Mouse (Mus musculus) CD4-positive helper T cell, adult 2 months (primary cell): ENCODE data around the gene Paqr3.

Experiments
- DNase-seq: peaks from one replicate; pipeline ENCODE4 v3.0.0-alpha.2; 2012; ENCODE audit warnings: low read depth, missing footprints, low spot score

Paqr3 gene

GRCm38 (mm10) chr5:97111207-97111910, at the start of gene Paqr3:
Gene Paqr3, minus strand, starts transcription at chr5:97111596.
- peak; percentile 92 for DNase-seq

- DNase-seq, result no peak
Observed at GRCm38 (mm10) chr5:97154688-97155087, 43.3 kb upstream of the Paqr3 start.

- no peak for DNase-seq
Observed at GRCm38 (mm10) chr5:97135331-97135730, 23.9 kb upstream of the Paqr3 start.

- no peak for DNase-seq
Observed at GRCm38 (mm10) chr5:97129589-97129988, 18.2 kb upstream of the Paqr3 start.

GRCm38 (mm10) chr5:97128242-97129226, 17.1 kb upstream of the Paqr3 start:
- DNase-seq, result peak; percentile 40

- no peak for DNase-seq
Observed at GRCm38 (mm10) chr5:97127284-97127683, 15.9 kb upstream of the Paqr3 start.

- DNase-seq, result peak; percentile 26
Observed at GRCm38 (mm10) chr5:97126005-97126404, 14.6 kb upstream of the Paqr3 start.

GRCm38 (mm10) chr5:97125459-97125970, 14.1 kb upstream of the Paqr3 start:
- no peak for DNase-seq

- no peak for DNase-seq
Observed at GRCm38 (mm10) chr5:97124977-97125376, 13.6 kb upstream of the Paqr3 start.

- no peak for DNase-seq
Observed at GRCm38 (mm10) chr5:97110697-97111096, 699 bp downstream of the Paqr3 start.

GRCm38 (mm10) chr5:97110133-97110532, 1.3 kb downstream of the Paqr3 start:
- no peak for DNase-seq

- no peak for DNase-seq
Observed at GRCm38 (mm10) chr5:97108333-97108732, 3.1 kb downstream of the Paqr3 start.

- no peak for DNase-seq
Observed at GRCm38 (mm10) chr5:97099954-97100353, 11.4 kb downstream of the Paqr3 start.

- DNase-seq, result no peak
Observed at GRCm38 (mm10) chr5:97097631-97098041, 13.8 kb downstream of the Paqr3 start.

GRCm38 (mm10) chr5:97095335-97095734, 16.1 kb downstream of the Paqr3 start:
- DNase-seq, result peak; percentile 32

- DNase-seq, result no peak
Observed at GRCm38 (mm10) chr5:97092970-97093369, 18.4 kb downstream of the Paqr3 start.

GRCm38 (mm10) chr5:97090034-97090784, 21.2 kb downstream of the Paqr3 start:
- peak; percentile 51 for DNase-seq

- no peak for DNase-seq
Observed at GRCm38 (mm10) chr5:97089426-97089825, 22.0 kb downstream of the Paqr3 start.

- no peak for DNase-seq
Observed at GRCm38 (mm10) chr5:97088231-97088630, 23.2 kb downstream of the Paqr3 start.

GRCm38 (mm10) chr5:97087746-97088145, 23.6 kb downstream of the Paqr3 start:
- DNase-seq, result no peak

- DNase-seq, result no peak
Observed at GRCm38 (mm10) chr5:97087030-97087630, 24.3 kb downstream of the Paqr3 start.
